Mouse (Mus musculus): ENCODE data around the gene 2210407C18Rik. TPM values are rescaled to one million over a fixed set of nuclear protein-coding genes. Genes with fewer than 3 reads are reported as not detected.

Gene 2210407C18Rik
- total RNA-seq, 2 experiments from 2014 or later = not detected

- DNase-seq (ENCODE audit: low spot score in 2 of 2) = no peak
Observed at GRCm38 (mm10) chr11:58602800-58603560, 12.9 kb downstream of the 2210407C18Rik start.

- no peak for DNase-seq (ENCODE audit: low spot score in 2 of 2)
Observed at GRCm38 (mm10) chr11:58602062-58602461, 13.8 kb downstream of the 2210407C18Rik start.

- no peak for DNase-seq (ENCODE audit: low spot score in 2 of 2)
Observed at GRCm38 (mm10) chr11:58597837-58598236, 18.0 kb downstream of the 2210407C18Rik start.

DNA sequence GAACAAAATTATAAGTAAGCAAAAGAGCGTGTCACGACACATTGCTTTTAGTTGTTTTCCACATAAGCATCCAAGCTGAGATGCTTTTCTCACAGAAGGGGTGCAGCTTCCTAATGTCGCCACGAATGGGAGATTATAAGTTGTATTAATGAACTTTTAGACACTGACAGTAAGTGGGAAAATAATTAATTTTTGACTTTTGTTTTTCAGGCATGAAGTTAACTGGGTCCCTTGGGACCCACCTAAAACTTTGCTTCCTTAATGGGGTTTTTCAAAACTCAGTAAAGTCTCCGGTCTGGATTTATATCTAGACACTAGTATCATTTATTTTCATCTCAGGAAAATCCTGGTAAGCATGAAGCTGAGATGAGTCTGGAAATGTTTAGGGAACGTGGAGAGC, 21.1 kb downstream of the 2210407C18Rik start, which contains the start of gene Olfr324:
Gene Olfr324 (plus strand): TSS at position 301 of the 400 bp plus-strand sequence.
- no peak for DNase-seq (ENCODE audit: low spot score in 2 of 2)

- no peak for DNase-seq (ENCODE audit: low spot score in 2 of 2)
Observed at GRCm38 (mm10) chr11:58588620-58589250, 27.1 kb downstream of the 2210407C18Rik start.

GRCm38 (mm10) chr11:58587898-58588348, 28.0 kb downstream of the 2210407C18Rik start:
- DNase-seq (ENCODE audit: low spot score in 2 of 2) = peak; percentile 13 to 51

GRCm38 (mm10) chr11:58578636-58579035, 37.2 kb downstream of the 2210407C18Rik start:
- no peak for DNase-seq (ENCODE audit: low spot score in 2 of 2)

- DNase-seq (ENCODE audit: low spot score in 2 of 2) = no peak
Observed at GRCm38 (mm10) chr11:58577430-58577829, 38.4 kb downstream of the 2210407C18Rik start, which contains the start of gene Olfr325. Olfr325 (plus strand) TSS chr11:58577730.

DNA sequence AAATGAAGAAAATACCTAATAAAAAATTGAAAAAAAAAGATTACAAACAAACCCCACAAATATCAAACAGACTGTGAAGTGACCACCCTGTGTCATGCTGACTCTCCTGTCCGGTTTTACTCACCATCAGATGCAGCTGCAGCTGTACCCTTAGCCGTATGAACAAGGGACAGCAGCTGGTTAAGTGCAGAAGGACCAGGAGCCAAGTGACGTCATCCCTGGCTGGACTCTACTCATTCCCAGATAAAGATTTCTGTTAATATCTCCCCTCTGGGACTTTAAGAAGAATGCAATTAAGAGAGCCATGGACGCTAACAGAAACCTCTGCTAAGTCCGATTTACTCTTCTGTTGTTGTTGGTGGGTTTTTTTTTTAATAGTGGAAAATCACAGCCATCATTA, 45.5 kb downstream of the 2210407C18Rik start, which contains the start of gene Olfr224:
Gene Olfr224 (minus strand): TSS at position 149 of the 400 bp plus-strand sequence.
- no peak for DNase-seq (ENCODE audit: low spot score in 2 of 2)

Other genes starting within 250 kb of the 2210407C18Rik start
- gene Lypd8, start 237.0 kb downstream of the 2210407C18Rik start, total RNA-seq (2021) = not detected
- gene 1810065E05Rik, start 195.0 kb downstream of the 2210407C18Rik start, total RNA-seq (2021) = not detected
- gene Gm12253, start 183.5 kb downstream of the 2210407C18Rik start, total RNA-seq (2021) = not detected
- gene Lypd9, start 163.2 kb downstream of the 2210407C18Rik start, total RNA-seq (2021) = not detected
- gene Olfr30, start 153.8 kb downstream of the 2210407C18Rik start, total RNA-seq (2021) = not detected
- gene Olfr332, start 123.5 kb downstream of the 2210407C18Rik start, total RNA-seq (2021) = not detected
- gene Olfr331, start 113.5 kb downstream of the 2210407C18Rik start, total RNA-seq (2021) = not detected
- gene Olfr330, start 81.2 kb downstream of the 2210407C18Rik start, total RNA-seq (2021) = not detected
- gene Olfr329-ps, start 69.7 kb downstream of the 2210407C18Rik start, total RNA-seq (2021) = not detected
- not detected for gene Olfr328, start 60.4 kb downstream of the 2210407C18Rik start, total RNA-seq (2021)
- gene Olfr224, start 45.5 kb downstream of the 2210407C18Rik start, total RNA-seq (2021) = not detected
- not detected for gene Olfr325, start 38.3 kb downstream of the 2210407C18Rik start, total RNA-seq (2021)
- not detected for gene Olfr324, start 21.0 kb downstream of the 2210407C18Rik start, total RNA-seq (2021)
- gene Olfr323, start 14.4 kb upstream of the 2210407C18Rik start, total RNA-seq (2021) = not detected
- gene Trim58, start 24.4 kb upstream of the 2210407C18Rik start, total RNA-seq (2021) = under 1 TPM in 1 of 2 experiments, not detected in 1; 0.21 TPM
- not detected for gene Olfr322, start 42.7 kb upstream of the 2210407C18Rik start, total RNA-seq (2021)
- gene Olfr320, start 65.0 kb upstream of the 2210407C18Rik start, total RNA-seq (2021) = not detected
- gene Olfr319, start 83.1 kb upstream of the 2210407C18Rik start, total RNA-seq (2021) = not detected
- not detected for gene Olfr318, start 107.9 kb upstream of the 2210407C18Rik start, total RNA-seq (2021)
- gene Olfr317, start 123.1 kb upstream of the 2210407C18Rik start, total RNA-seq (2021) = under 1 TPM in 1 of 2 experiments, not detected in 1; 0.26 TPM
- 1 to 10 TPM; 2.1 to 2.9 TPM for gene Olfr316, start 136.7 kb upstream of the 2210407C18Rik start, total RNA-seq (2021)
- gene Olfr315, start 157.1 kb upstream of the 2210407C18Rik start, total RNA-seq (2021) = not detected
- not detected for gene Olfr314, start 166.9 kb upstream of the 2210407C18Rik start, total RNA-seq (2021)
- gene Fam183b, start 185.9 kb upstream of the 2210407C18Rik start, total RNA-seq (2021) = 1 to 10 TPM; 1.8 to 2.2 TPM
- gene Olfr313, start 198.9 kb upstream of the 2210407C18Rik start, total RNA-seq (2021) = not detected
- gene Olfr312, start 213.2 kb upstream of the 2210407C18Rik start, total RNA-seq (2021) = not detected
- under 1 TPM in 1 of 2 experiments, not detected in 1; 0.21 TPM for gene Olfr311, start 223.2 kb upstream of the 2210407C18Rik start, total RNA-seq (2021)
- 10 to 100 TPM; 17.1 to 19.2 TPM for gene Gm12258, start 231.1 kb upstream of the 2210407C18Rik start, total RNA-seq (2021)